Mouse (Mus musculus): ENCODE data around the gene Zrsr1.
A peak's percentile ranks its signal among the peaks of the same experiment; 100 is the strongest.

Zrsr1 gene

GRCm38 (mm10) chr11:22971835-22972709, at the start of gene Zrsr1:
Gene Zrsr1 (plus strand): TSS chr11:22972005.
- DNase-seq (ENCODE audit: low spot score in 2 of 2) = peak; percentile 54 to 73

GRCm38 (mm10) chr11:22922546-22922945, 49.3 kb upstream of the Zrsr1 start:
- DNase-seq (ENCODE audit: low spot score in 2 of 2) = no peak

GRCm38 (mm10) chr11:22923606-22924005, 48.2 kb upstream of the Zrsr1 start:
- DNase-seq (ENCODE audit: low spot score in 2 of 2) = no peak

DNA sequence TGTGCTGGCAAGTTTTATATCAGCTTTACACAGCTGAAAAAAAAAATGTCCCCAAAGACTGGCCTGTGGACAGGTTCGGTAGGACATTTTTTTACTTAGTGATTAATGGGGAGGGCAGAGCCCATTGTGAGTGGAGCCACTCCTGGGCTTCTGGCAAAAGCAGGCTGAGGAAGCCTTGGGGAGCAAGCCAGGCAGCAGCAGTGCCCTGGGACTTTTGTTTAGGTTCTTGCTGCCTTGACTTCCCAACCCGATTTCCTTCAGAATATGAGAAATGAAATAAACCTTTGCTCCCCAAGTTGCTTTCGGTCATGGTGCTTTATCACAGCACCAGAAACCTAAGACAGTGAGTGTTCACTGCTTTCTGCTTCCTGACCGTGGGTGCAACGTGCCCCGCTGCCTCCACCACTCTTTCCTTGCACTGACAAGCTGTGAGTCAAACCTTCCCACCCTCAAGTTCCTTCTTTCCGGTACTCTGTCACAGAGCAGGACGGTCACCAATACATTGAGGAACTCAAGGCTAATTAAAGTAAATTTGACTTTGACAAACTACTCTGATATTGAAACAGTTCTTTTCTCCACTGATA, 43.1 kb upstream of the Zrsr1 start:
- no peak for DNase-seq (ENCODE audit: low spot score in 2 of 2)

DNA sequence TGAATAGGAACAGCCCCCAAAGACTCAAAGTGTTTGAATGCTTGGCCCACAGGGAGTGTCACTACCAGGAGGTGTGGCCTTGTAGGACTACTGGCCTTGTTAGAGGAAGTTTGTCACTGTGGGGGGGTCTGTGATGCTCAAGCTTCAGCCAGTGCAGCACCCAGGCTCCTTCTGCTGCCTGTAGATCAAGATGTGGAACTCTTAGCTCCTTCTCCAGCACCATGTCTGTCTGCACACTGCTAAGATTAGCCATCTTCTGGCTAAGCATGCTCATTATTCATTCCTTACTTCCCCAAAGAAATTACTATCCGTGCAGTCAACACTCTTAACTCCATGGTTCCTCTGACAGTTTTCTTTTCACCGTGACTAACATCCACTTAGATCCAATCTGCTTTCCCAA, 41.7 kb upstream of the Zrsr1 start:
- DNase-seq (ENCODE audit: low spot score in 2 of 2) = no peak

GRCm38 (mm10) chr11:22931320-22931905, 40.4 kb upstream of the Zrsr1 start:
- no peak for DNase-seq (ENCODE audit: low spot score in 2 of 2)

DNA sequence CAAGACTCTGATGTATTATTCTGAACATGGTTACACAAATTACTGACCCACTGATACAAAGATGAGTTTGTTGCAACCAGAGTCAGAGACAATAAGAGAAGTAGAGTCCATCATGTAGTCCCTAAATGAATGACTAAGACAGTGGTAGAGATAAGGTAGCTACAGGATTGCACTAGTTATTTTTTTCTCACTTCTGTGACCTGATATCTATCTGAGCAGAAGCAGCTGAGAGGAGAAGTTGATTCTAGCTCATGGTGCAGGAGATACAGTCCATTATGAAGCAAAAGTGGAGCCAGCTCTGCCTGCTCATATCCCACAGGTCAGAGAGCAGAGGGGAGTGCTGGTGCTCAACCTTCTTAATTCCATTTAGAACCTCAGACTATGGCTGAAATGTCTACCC, 39.6 kb upstream of the Zrsr1 start:
- no peak for DNase-seq (ENCODE audit: low spot score in 2 of 2)

- DNase-seq (ENCODE audit: low spot score in 2 of 2) = no peak
Measured at GRCm38 (mm10) chr11:22936446-22937125, 35.2 kb upstream of the Zrsr1 start.

- no peak for DNase-seq (ENCODE audit: low spot score in 2 of 2)
Measured at GRCm38 (mm10) chr11:22937716-22938316, 34.0 kb upstream of the Zrsr1 start.

DNA sequence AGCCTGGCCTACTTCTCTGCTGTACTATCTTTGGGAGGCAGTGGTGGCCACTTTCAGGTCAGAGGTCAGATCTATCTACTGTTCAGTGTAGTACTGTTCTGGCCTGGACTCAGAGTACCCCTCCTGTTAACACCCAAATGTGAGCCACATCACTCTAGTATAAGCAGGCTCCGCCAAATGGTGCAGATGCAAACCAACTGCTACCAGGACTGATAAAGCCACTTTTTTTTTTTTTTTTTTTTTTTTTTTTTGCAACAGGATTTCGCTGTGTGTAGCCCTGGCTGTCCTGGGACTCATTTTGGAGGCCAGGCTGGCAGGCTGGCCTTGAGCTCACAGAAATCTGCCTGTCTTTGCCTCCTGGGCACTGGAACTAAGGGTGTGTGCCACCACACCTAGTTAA, 32.8 kb upstream of the Zrsr1 start:
- no peak for DNase-seq (ENCODE audit: low spot score in 2 of 2)

GRCm38 (mm10) chr11:22949101-22949500, 22.7 kb upstream of the Zrsr1 start:
- DNase-seq (ENCODE audit: low spot score in 2 of 2) = no peak

DNA sequence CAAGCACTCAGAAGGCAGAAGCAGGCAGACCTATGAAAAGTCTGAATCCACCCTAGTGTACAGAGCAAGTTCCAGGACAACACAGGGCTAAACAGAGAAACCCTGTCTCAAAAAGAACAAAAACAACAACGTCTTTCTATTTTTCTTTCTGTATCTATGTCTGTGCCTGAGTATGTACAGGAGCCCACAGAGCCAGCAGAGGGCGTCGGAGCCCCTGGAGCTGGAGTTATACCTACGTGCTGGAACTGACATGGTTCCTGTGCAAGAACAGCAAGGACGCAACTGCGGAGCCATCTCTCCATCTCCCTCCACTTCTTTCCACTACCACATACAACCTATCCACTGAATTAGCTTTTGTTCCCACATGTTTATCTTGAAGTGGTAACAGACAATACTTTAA, 21.7 kb upstream of the Zrsr1 start:
- DNase-seq (ENCODE audit: low spot score in 2 of 2) = no peak

- DNase-seq (ENCODE audit: low spot score in 2 of 2) = no peak
Measured at GRCm38 (mm10) chr11:22952668-22953067, 19.1 kb upstream of the Zrsr1 start.

- DNase-seq (ENCODE audit: low spot score in 2 of 2) = no peak
Measured at GRCm38 (mm10) chr11:22956346-22956745, 15.5 kb upstream of the Zrsr1 start.

DNA sequence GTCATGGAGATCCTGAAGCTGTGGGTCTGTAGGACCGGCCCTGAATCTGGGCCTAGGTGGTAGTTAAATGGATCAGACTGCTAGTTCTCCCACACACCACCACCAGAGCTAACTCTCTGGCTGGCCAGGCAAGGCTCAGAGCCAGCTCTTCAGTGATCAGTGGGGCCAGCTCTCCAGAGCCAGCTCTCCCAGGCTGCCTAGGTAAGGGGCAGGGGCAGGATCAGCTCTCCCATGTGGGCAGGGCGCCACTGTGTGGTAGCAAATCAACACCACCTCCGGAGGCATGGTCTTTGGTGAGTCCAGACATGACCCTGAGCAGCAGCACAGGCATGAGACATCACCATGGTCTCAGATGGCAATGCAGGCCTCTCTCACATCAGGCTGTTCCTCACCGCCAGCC, 15.0 kb upstream of the Zrsr1 start:
- DNase-seq (ENCODE audit: low spot score in 2 of 2) = peak; percentile 37 to 63

DNA sequence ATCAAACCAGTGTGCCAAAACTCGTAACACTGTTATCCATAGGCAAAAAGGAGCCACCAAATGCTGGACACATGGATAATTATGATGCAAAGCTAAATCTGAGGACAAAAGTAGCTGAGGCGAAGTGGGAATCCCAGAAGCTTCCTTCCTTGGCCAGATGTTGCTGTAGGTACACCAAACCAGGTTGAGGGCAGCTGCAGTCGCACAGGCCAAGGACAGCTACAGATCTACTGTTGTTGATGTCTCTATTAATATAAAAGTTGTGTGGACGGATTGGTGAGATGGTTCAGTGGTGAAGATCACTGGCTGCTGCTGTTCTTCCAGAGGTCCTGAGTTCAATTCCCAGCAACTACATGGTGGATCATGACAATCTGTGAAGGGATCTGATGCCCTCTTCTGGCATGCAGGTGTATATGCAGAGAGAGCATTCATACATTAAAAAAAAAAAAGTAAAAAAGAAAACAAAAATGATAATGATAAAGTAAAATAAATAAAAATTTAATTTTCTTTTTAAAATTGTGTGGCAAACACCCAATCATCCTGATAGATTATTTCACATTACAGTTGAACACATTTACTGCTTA, 13.9 kb upstream of the Zrsr1 start:
- no peak for DNase-seq (ENCODE audit: low spot score in 2 of 2)

DNA sequence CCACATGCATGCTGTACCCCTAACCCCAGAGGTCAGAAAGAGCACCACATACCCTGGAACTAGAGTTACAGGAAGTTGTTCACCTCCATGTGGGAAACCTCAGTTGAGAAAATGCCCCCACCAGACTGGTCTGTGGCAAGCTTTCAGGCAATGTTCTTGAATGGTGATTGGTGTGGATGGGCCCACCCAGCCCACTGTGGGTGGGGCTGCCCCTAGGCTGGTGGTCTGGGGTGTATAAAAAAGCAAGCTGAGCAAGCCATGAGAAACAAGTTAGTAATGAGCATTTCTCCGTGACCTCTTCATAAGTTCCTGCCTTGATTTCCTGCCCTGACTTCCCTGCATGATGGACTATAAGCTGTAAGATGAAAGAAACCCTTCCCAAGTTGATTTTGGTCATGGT, 9.7 kb upstream of the Zrsr1 start:
- no peak for DNase-seq (ENCODE audit: low spot score in 2 of 2)

- no peak for DNase-seq (ENCODE audit: low spot score in 2 of 2)
Measured at GRCm38 (mm10) chr11:22964401-22964800, 7.4 kb upstream of the Zrsr1 start.

GRCm38 (mm10) chr11:22965503-22965902, 6.3 kb upstream of the Zrsr1 start:
- DNase-seq (ENCODE audit: low spot score in 2 of 2) = peak in 1 of 2 experiments; percentile 38

- no peak for DNase-seq (ENCODE audit: low spot score in 2 of 2)
Measured at GRCm38 (mm10) chr11:22969486-22969885, 2.3 kb upstream of the Zrsr1 start.

DNA sequence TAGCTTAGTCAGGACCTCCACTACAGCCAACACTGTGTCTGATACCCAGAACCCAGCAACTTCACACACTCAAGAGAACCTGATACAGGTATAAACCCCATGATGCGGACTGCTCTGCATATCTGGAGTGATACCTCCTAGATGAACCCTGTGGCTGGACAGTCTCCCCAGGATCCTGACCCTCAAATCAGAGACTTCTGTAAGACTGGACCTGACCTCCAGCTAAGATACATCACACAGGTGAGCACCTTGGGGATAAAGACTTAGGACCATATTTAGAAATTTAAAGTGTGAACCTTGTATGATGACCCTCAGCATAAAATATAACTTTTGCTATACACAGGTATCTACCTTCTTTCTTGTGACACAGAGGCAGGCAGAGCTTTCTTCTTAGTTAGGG, 1.3 kb upstream of the Zrsr1 start:
- DNase-seq (ENCODE audit: low spot score in 2 of 2) = no peak

Measured in urinary bladder, postnatal 36 days (tissue).